Mouse (Mus musculus): Measurements from ENCODE around the gene Cst10.
A peak's percentile ranks its signal among the peaks of the same experiment; 100 is the strongest.

DNA sequence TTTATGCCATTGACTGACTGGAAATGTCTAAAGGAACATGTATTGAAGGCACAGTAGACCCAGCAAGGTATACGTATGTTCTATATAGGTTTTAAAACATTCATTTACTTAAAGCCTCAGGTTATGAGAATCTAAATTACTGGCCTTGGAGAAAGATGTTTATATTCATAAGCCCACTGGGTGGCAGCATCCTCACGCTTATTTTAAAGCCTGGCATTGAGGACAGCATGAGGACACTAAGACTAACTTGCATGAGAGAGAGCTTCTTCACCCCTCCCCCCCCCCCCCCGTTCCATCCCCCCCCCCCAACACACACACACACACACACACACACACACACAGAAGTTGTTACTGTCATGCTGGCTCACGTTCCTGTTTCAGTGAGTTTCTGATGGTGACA is 17.7 kb downstream of the Cst10 start:
- TF ChIP-seq GABPA (IDR thresholded peaks at IDR 0.05; ENCODE audit: insufficient replicate concordance, low read depth, low read length) (no peak), CTCF (conservative IDR thresholded peaks at IDR 0.05 in 1 of 2, IDR thresholded peaks at IDR 0.05 in 1 of 2; ENCODE audit: low read depth in 2 of 2, low read length in 2 of 2) (peak in 1 of 2 experiments; percentile 42; a peak in 2 of 4 replicates), MXI1 (IDR thresholded peaks at IDR 0.05; ENCODE audit: low read depth, low read length) (no peak), E2F4 (IDR thresholded peaks at IDR 0.05; ENCODE audit: insufficient replicate concordance, low read depth, low read length) (no peak), ZC3H11A (IDR thresholded peaks at IDR 0.05; ENCODE audit: low read depth, low read length) (no peak), USF1 (IDR thresholded peaks at IDR 0.05; ENCODE audit: low read depth, low read length) (no peak), MAX (IDR thresholded peaks at IDR 0.05; ENCODE audit: low read length) (no peak), CHD2 (IDR thresholded peaks at IDR 0.05; ENCODE audit: low read length) (no peak), RAD21 (IDR thresholded peaks at IDR 0.05; ENCODE audit: low read depth, low read length) (peak; percentile 53), POLR2A (IDR thresholded peaks at IDR 0.05; ENCODE audit: low read depth, low read length) (no peak)
